Mouse (Mus musculus) megakaryocyte, embryonic 14.5 days (primary cell): ENCODE results near the gene Olfr263.

Source experiments
- FLI1 ChIP-seq: IDR thresholded peaks from 2 replicates; pipeline ENCODE4 v1.6.1; 2012; ENCODE audit warnings: low read length, inconsistent platforms, mixed read lengths
- GATA1 ChIP-seq: IDR thresholded peaks from 3 replicates; pipeline ENCODE4 v1.6.1; 2012; ENCODE audit warnings: mixed read lengths, low read length, inconsistent platforms, borderline replicate concordance

GRCm38 (mm10) chr13:21161591-21161990 is 32.2 kb downstream of the Olfr263 start:
- TF ChIP-seq GATA1 (no peak), FLI1 (no peak)
